Mouse (Mus musculus): ENCODE data around the gene Xpc. TPM values are rescaled to one million over a fixed set of nuclear protein-coding genes. Genes with fewer than 3 reads are reported as not detected.
"Not testable (repeated sequence)": the region's sequence is repeated elsewhere in the genome, so short reads cannot be mapped to it uniquely, and the experiment has no call there.

Xpc gene
- total RNA-seq, 2 experiments from 2014 or later = 12.2 to 14.0 TPM

GRCm38 (mm10) chr6:91483371-91483770 lies 32.3 kb downstream of the Xpc start:
- no peak for TF ChIP-seq CTCF (conservative IDR thresholded peaks at IDR 0.05)
- H3K27ac ChIP-seq = no peak overlapping the region
- DNase-seq (ENCODE audit: low spot score in 2 of 2) = no peak
- H3K4me3 ChIP-seq = no peak overlapping the region

GRCm38 (mm10) chr6:91476541-91476940 lies 39.1 kb downstream of the Xpc start:
- H3K4me3 ChIP-seq = no peak overlapping the region

GRCm38 (mm10) chr6:91474441-91475190 lies 41.1 kb downstream of the Xpc start:
- DNase-seq (ENCODE audit: low spot score in 2 of 2) = no peak
- no peak for TF ChIP-seq CTCF (conservative IDR thresholded peaks at IDR 0.05)
- H3K4me3 ChIP-seq = peak overlapping the region; percentile 71
- no peak overlapping the region for H3K27ac ChIP-seq

More at GRCm38 (mm10) chr6:91476541-91476940, 39.1 kb downstream of the Xpc start:
- H3K27ac ChIP-seq = no peak overlapping the region
- no peak for TF ChIP-seq CTCF (conservative IDR thresholded peaks at IDR 0.05)
- DNase-seq (ENCODE audit: low spot score in 2 of 2) = no peak

GRCm38 (mm10) chr6:91473805-91474440 lies 41.8 kb downstream of the Xpc start:
- no peak for DNase-seq (ENCODE audit: low spot score in 2 of 2)
- Histone ChIP-seq H3K27ac (peak overlapping the region; percentile 73), H3K4me3 (peak overlapping the region; percentile 71)
- no peak for TF ChIP-seq CTCF (conservative IDR thresholded peaks at IDR 0.05)

- no peak for TF ChIP-seq CTCF (conservative IDR thresholded peaks at IDR 0.05)
- Histone ChIP-seq H3K27ac (peak within 1 kb of the TSS; percentile 92), H3K4me3 (peak within 1 kb of the TSS; percentile 71)
- DNase-seq (ENCODE audit: low spot score in 2 of 2) = peak; percentile 97 to 99
These were observed 42.6 kb downstream of the Xpc start, which contains the start of the genes Chchd4 and Tmem43 for GRCm38 (mm10) chr6:91472868-91473804. Gene Chchd4, minus strand, starts transcription at chr6:91473546. Gene Tmem43, plus strand, starts transcription at chr6:91473703.

GRCm38 (mm10) chr6:91472319-91472718 lies 43.4 kb downstream of the Xpc start:
- no peak for DNase-seq (ENCODE audit: low spot score in 2 of 2)
- H3K4me3 ChIP-seq = peak overlapping the region; percentile 71
- no peak for TF ChIP-seq CTCF (conservative IDR thresholded peaks at IDR 0.05)
- H3K27ac ChIP-seq = peak overlapping the region; percentile 92; the same call in 1 of the 2 replicates

GRCm38 (mm10) chr6:91471427-91471826 lies 44.3 kb downstream of the Xpc start:
- not testable (repeated sequence) for H3K27ac ChIP-seq; H3K4me3 ChIP-seq; DNase-seq (ENCODE audit: low spot score in 2 of 2)
- peak; percentile 22; the same call in 1 of the 2 replicates for TF ChIP-seq CTCF (conservative IDR thresholded peaks at IDR 0.05)

- no peak for TF ChIP-seq CTCF (conservative IDR thresholded peaks at IDR 0.05)
- no peak for DNase-seq (ENCODE audit: low spot score in 2 of 2)
- Histone ChIP-seq H3K27ac (no peak overlapping the region), H3K4me3 (no peak overlapping the region)
These were observed 45.0 kb downstream of the Xpc start for GRCm38 (mm10) chr6:91470712-91471111.

GRCm38 (mm10) chr6:91467106-91467505 lies 48.6 kb downstream of the Xpc start:
- Histone ChIP-seq H3K4me3 (no peak overlapping the region), H3K27ac (no peak overlapping the region)
- no peak for TF ChIP-seq CTCF (conservative IDR thresholded peaks at IDR 0.05)
- DNase-seq (ENCODE audit: low spot score in 2 of 2) = no peak

GRCm38 (mm10) chr6:91465756-91466155 lies 49.9 kb downstream of the Xpc start:
- TF ChIP-seq CTCF (conservative IDR thresholded peaks at IDR 0.05) = no peak
- H3K4me3 ChIP-seq = no peak overlapping the region
- no peak for DNase-seq (ENCODE audit: low spot score in 2 of 2)
- no peak overlapping the region for H3K27ac ChIP-seq

GRCm38 (mm10) chr6:91459471-91459870 lies 56.2 kb downstream of the Xpc start:
- no peak; the same call in 1 of the 2 replicates for TF ChIP-seq CTCF (conservative IDR thresholded peaks at IDR 0.05)
- Histone ChIP-seq H3K27ac (no peak overlapping the region), H3K4me3 (no peak overlapping the region)
- DNase-seq (ENCODE audit: low spot score in 2 of 2) = no peak

- no peak overlapping the region for H3K4me3 ChIP-seq
- no peak for DNase-seq (ENCODE audit: low spot score in 2 of 2)
These were observed 61.1 kb downstream of the Xpc start for GRCm38 (mm10) chr6:91454546-91454945.

More at GRCm38 (mm10) chr6:91454546-91454945, 61.1 kb downstream of the Xpc start:
- no peak for TF ChIP-seq CTCF (conservative IDR thresholded peaks at IDR 0.05)
- no peak overlapping the region for H3K27ac ChIP-seq
